Mouse (Mus musculus): ENCODE measurements at regions not wholly inside any gene's neighbourhood (a gene's known extent, or its start where the extent isn't known, plus 50 kb on each side); places are given as distances from the start of the nearest gene placed in this dataset.
"Not testable (repeated sequence)": the region's sequence is repeated elsewhere in the genome, so short reads cannot be mapped to it uniquely, and the experiment has no call there.

DNA sequence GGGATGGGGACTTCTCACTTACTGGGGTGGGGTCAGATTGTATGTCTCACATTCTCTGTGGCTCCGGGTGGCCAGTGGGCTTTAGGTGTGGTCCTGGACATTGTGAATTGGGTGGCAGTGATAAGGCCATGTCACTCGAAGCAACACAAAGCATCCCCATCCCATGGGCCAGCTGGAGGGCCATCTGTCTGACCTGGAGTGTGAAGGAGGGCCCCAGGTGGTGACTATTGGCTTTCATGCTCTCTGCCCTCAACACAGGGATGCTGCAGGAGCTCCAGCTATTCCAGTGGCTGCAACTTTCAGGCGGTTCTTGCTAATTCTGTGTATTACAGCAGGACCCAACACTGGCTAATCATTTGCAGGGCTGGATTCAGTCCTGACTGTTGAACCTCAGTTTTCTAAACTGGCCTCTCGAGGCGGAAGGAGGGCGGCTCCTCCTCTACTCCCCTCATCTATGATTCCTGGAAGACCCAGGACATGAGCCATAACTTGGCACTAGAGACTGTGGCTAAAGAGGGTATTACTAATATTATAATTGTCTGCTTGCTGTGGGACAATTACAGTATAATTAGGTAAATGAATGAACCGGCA lies 64.1 kb downstream of the 9530068E07Rik start:
- DNase-seq (ENCODE audit: extremely low spot score, low read depth, low spot score), result no peak

DNA sequence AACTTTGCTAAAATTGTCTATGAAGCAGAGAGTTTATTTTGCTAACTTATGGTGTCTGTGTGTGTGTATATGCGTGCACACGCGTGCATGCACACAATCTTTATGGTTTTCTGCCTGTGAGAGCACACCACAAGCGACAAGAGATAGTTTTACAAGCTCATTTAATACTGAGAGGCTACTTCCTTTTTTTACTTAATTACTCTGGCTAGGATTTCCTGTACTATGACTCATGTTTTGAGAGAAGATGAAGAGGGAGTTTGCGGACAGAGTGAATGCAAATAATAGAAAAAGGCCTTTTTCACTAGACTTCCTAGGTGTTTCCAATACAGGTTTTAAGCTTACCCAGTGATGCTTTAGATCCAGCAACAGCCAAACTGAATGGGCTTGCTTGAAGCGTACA lies 74.9 kb downstream of the 9530068E07Rik start:
- not testable (repeated sequence) for DNase-seq (ENCODE audit: extremely low spot score, low read depth, low spot score)

DNA sequence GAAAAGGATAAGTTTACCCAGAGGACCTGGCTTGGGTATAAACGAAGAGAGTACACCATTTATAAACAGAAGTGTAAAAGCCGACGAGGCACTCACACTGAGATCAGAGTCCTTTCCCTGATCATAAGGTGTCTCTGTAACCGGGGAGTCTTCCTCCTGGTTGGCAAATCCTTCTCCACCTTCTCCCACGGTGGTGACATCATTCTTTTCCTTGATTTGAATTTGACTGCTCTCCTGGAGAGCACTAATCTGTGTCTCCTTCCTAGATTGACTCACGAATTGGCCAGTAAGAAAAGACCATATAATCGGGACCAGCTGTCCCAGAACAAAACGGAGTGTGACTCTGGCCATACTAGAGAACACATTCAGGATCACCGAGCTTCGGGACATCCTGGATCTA lies 83.9 kb downstream of the 9530068E07Rik start:
- not testable (repeated sequence) for DNase-seq (ENCODE audit: extremely low spot score, low read depth, low spot score)

DNA sequence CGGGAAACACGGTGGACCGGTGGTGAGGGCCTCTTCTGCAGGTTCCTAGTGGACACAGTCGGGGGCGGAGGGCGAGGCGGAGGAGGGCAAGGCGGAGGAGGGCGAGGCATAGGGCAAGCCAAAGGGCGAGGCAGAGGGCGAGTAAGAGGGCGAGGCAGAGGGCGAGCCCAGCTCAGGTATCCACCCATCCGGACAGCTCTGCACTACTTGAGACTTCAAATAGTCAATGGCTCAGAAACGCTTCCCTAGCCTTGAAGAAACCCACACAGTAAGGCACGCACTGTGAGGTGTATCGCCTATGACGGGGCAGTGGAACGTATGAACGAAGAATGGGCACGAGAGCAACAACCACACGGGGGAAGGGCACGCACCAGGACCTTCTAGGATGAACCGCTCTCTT lies 84.5 kb downstream of the 9530068E07Rik start:
- not testable (repeated sequence) for DNase-seq (ENCODE audit: extremely low spot score, low read depth, low spot score)

DNA sequence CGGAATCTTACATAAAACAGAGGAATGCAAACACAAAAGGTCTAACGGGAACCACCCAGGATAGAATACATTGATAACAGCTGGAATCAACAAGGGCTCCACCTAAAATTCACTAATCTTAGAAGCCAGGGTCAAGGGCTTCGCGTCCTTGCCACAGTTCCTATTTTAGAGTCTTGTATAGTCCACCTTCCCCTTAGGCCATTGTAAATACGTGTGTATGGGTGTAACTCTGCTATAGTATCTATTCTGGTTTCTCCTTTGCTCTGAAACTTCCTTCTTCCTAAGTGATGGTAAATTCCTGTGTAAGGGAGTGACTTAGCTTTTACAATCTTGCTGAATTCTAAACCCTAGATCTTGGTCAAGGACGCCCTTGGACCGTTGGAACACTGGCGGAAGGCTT lies 87.3 kb downstream of the 9530068E07Rik start:
- not testable (repeated sequence) for DNase-seq (ENCODE audit: extremely low spot score, low read depth, low spot score)

DNA sequence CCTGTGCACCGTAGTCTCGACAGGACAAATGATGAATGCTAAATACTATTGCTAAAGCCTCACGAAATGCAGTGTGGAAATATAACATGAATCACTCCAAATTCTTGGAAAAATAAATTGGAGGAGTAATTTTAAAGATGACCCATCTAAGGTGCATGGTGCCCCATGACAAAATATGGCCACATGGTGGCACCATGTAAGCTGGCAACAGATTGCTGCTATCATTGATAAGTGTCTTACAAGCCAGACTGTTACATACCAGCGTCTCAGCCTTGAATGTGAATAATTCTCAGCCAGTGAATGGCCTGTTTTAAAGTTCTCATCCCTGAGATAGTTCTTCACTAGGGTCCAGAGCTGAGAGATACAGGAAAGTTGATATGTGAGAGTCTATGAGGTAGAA lies 92.3 kb downstream of the 9530068E07Rik start:
- DNase-seq (ENCODE audit: extremely low spot score, low read depth, low spot score), result not testable (repeated sequence)

DNA sequence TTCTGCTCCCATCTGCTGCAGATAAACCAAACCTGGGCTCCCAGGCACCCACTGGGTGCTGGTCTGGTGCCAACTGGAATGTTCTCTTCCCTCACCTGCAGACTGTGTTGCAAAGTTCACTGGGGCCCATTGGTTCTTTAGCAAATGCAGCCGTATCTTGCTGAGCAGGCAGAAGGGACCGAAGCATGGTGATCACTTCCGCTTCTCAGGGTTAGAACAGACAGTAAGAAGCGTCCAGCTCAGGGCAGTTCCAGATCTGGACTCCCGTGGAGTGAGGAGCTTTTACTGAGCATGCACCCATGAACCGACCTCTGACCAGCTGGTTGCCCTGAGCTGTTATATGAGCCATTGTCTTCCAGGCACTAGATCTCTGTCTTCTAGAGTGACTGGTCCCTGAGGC lies 97.1 kb downstream of the 9530068E07Rik start:
- no peak for DNase-seq (ENCODE audit: extremely low spot score, low read depth, low spot score)

DNA sequence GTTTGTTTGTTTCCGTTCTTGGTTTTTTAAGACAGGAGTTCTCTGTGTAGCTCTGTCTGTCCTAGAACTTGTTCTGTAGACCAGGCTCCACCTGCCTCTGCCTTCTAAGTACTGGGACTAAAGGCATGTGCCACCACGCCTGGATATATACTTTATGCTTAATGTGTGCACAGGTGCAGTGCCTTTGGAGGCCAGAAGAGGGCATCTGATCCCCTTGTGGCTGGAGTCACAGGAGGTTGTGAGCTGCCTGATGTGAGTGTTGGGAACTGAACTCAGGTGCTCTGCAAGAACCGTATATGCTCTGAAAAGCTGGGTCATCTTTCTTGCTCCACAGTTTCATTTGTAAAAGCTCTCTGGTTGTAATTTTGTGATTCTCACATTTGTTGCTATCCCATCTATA lies 100.7 kb downstream of the 9530068E07Rik start:
- no peak for DNase-seq (ENCODE audit: extremely low spot score, low read depth, low spot score)

DNA sequence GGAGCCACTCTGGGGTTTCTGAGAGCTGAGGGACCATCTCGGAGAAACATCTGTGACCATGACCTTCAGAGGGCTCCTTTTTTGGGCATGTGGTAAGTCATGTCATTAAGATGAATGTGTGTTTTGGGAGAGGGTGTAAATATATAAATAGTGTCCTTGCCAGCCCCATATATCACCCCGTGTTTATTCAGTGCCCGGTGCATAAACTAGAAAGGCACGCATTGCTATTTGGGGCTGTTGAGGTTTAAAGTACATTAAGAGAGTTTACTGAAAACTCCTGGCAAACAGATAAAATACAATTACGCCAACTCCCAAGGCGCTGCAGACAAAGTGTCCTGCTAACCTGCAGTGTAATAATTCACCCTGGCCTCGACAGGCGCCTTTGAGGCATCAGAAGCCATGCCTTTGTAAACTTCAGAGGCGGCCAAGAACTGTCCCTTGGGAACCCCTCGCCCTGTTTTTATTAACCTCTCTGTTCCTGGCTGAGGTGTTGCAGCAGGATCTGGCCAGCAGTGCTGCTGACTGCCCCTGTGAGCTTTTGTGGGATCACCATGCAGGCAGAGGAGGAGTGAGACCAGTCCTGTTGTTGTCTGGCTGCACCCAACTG lies 106.6 kb downstream of the 9530068E07Rik start:
- no peak for DNase-seq (ENCODE audit: extremely low spot score, low read depth, low spot score)

DNA sequence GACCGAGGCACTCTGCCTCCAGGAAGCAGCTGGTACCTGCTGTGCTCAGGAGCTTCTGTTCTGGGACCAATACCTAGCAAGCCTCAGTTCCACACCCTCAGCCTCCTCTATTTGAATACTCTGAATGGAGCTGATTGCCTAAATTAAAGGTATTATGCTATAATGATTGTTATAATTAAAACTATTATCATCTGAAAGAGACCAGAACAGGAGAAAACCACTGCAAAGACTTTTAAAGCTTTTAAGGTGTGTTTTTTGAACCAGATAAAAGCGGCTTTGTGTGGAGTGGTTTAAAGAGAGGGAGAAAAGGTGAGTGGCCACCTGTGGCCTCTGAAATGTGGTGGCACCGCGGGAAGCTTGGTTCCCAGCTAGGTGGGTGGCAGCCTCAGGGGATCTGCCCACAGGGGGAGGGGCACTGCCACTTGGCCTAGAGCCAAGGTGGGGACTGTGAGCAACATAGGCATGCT lies 115.6 kb downstream of the 9530068E07Rik start:
- no peak for DNase-seq (ENCODE audit: extremely low spot score, low read depth, low spot score)

DNA sequence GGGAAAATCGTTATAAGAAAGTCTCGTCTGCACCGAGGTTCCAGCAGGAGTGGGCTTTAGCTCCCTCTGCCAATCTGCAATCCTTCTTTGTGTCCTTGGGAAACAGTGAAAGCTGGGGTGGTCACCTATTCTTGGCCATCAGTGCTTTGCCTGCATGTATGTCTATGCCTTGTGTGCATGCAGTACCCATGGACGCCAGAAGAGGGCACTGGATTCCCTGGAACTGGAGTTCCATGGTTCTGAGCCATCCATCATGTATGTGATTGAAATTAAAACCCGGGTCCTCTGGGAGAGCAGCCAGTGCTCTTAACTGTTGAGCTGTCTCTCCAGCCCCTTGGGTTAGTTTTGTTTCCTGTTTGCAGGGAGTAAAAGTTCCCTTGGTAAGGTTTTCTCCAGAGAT lies 121.1 kb downstream of the 9530068E07Rik start:
- DNase-seq (ENCODE audit: extremely low spot score, low read depth, low spot score), result no peak

DNA sequence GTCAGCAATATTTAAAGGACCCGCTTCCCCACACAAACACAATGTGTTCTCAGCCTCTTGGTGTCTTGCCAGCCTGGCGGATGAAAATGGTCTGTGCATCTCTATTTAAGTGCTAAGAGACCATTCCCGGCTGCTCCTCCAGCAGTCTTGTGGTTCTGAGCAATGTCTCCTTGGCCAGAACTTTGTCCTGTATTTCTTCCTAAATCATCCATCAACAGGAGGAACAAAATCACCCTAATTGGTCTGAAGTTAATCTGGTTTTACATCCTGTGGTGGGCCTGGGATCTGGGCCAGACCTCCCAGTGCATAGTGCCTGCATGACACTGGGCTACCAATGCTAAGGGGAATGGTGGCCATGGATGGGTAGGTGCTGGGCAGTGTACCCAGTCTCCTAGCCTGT lies 123.6 kb downstream of the 9530068E07Rik start:
- DNase-seq (ENCODE audit: extremely low spot score, low read depth, low spot score), result no peak

DNA sequence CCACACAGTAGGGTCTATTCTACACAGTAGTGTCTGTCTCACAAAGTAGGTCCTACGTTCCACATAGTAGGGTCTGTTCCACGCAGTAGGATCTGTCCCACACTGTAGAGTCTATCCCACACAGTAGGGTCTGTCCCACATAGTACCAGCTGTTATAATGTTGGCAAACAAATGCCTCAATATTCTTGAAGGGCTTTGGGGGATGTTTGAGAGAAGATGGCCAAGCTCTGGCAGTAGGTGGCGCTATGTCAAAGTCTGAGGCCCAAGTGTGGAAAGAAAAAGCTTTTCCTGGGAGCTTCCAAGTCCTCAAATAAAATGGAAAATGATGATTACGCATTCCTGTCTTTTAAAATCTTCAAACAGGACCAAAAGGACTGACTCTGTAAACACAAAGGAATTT lies 125.7 kb downstream of the 9530068E07Rik start:
- DNase-seq (ENCODE audit: extremely low spot score, low read depth, low spot score), result peak; percentile 37

DNA sequence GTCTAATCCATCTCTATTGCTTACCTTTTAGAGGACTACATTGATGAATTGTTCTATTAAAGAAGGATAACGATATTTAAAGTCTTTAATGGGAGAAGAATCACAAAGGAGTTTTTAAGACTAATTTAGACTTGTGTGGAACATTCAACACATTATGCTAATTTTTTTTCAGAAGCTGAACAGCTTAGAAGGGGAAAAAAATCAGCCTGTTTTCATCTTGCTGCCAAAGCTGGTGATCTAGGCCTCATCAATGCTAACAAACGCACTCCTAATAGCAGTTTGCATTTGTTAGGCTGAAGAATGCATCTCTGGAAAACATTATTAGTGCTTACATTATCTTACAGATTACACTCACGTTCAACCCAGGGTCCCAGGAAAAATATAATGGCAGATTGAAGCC lies 126.2 kb downstream of the 9530068E07Rik start:
- DNase-seq (ENCODE audit: extremely low spot score, low read depth, low spot score), result no peak

DNA sequence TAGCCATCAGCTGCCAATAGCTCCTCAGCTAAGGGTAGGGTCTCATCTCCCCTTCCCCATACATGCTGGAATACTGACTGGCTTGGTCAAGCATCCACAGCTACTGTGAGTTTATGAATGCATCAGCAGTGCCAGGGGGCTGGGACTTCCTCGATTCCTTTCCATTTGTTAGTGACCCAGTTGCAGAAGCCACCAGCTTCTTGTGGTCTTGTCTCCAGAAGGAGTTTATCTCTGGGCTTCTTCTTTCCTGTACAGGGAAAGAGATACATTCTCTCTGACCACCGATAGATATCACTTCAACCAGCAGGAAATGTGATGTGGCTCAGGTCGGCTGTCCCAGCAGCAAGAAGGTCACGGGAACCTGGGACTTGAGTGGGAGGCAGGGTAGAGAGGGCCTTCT lies 127.0 kb downstream of the 9530068E07Rik start:
- no peak for DNase-seq (ENCODE audit: extremely low spot score, low read depth, low spot score)

DNA sequence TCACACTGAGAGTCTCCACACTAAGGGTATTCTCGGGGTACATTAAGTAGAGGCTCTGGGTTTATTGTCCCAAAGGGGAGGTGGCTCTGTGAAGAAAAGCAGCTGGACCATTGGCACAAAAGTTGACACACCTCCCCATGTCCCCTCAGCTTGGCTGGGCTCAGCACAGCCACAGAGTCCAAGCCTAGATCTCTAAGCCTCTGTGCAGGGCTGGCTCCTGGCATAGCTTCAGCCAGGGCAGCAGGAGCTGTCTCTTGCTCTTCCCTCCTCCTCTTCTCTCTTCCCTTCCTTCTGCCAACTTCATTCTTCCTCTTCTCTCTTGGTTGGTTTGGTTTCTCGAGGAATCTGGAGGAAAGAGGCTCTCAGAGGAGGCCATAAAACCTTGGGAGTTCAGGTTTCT lies 127.4 kb downstream of the 9530068E07Rik start:
- DNase-seq (ENCODE audit: extremely low spot score, low read depth, low spot score), result no peak

DNA sequence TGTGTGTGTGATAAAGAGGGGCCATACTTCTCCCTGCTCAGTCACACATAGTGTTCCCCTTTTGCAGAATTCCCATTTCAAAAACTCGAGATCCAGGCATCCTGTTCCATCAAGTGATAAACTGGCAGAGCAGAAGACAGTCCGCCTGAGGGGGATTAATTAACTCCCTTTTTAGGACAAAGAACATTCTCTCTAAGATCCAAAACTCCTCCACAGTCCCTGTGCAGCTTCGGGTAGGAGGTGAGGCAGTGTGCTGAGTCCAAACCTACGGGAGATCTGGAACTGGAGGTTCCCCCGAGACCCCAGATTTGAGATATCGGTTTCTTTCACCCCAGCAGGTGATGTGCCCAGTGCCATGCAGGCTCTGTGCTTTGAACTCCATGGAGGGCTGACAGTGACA lies 129.2 kb downstream of the 9530068E07Rik start:
- DNase-seq (ENCODE audit: extremely low spot score, low read depth, low spot score), result no peak

DNA sequence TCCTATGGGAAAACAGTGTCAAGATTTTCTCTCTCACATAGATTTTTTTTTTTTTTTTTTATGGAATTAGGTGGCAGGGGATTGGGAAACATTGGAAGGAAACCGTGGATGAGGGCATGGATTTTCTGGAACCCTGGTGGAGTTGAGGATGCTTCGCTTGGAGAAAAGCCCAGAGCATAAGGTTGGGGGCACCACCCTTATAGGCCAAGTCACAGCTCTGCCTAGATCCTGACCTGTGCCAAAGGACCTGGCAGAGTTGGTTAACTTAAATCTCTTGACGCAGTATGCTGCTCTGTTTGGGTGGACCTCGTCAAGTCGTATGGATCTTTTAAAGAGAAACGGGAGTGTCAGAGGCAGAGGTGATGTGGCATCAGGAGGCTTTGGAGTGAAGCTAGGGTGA lies 130.1 kb downstream of the 9530068E07Rik start:
- DNase-seq (ENCODE audit: extremely low spot score, low read depth, low spot score), result no peak

DNA sequence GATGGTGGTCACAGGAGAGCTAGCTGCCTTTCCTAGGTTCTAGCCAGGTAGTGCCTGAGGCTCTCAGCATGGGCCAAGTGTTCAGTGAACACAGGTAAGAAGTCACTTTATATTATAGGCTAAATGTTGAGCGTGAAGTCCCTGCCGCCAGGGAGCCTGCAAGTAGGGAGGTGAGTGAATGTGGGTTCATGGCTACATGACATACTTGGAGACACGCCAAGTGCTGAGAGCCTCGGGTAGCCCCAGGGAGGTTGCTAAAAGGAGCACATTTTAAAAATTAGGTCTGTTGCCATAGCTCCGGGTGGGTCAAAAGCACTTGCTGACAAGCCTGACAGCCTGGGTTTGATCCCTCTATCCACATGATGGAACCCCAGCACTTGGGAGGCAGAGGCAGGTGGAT lies 137.2 kb downstream of the 9530068E07Rik start:
- DNase-seq (ENCODE audit: extremely low spot score, low read depth, low spot score), result no peak

DNA sequence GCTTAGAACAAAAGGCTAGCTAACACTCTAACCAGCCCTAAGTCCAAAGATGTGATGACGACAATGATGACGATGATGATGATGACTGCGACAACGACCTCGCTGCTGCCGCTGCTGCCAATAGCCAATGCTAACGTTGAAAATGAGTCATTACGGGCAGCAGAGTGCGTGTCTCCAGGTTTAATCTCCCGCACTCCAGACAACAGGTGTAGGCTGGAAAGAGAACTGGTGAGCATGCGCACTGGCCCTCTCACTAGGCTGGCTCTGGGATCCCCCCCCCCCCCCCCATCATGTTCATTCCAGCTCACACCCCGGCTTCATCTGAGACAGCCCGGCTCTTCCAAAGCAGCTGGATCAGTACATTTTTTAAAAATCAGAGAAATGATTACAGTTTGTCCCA lies 138.4 kb downstream of the 9530068E07Rik start:
- DNase-seq (ENCODE audit: extremely low spot score, low read depth, low spot score), result no peak

DNA sequence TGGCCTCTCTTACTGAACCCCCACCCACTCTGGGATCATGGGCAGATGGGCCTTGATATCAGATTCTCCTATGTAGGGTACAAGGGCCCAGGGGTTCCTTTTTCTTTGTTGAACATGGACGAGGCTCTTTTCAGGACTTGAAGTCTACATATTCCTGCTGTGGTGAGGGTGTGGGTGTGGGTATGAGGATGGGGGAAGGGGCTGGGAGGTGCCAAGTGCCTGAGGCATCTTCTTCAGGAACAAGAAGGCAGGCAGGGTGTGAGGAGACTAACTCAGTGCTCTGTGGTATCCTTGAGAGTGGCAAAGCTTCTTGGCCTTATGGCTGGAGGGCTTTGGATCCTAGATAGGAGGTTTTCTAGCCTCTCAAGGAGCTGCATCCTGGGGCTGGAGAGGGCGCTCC lies 140.0 kb downstream of the 9530068E07Rik start:
- DNase-seq (ENCODE audit: extremely low spot score, low read depth, low spot score), result no peak

DNA sequence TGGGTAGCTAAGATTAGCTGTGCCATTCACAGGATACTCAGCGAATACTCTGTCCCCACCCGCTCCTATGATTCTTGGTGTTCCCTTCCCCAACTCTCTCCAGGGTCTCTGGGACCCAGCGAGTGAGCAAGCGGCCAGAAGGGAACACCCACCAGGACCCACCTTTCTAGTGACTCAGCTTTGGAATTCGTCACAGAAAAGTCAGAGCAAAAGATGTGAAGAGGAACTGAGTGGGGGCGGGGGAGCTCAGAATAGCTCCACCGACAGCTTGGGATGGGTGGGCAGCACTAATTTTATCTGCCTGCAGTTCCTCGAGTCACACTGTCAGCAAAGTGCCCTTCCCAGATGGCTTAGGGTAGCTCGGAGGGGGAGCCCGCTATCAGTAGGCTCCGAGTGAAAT lies 140.6 kb downstream of the 9530068E07Rik start:
- no peak for DNase-seq (ENCODE audit: extremely low spot score, low read depth, low spot score)

DNA sequence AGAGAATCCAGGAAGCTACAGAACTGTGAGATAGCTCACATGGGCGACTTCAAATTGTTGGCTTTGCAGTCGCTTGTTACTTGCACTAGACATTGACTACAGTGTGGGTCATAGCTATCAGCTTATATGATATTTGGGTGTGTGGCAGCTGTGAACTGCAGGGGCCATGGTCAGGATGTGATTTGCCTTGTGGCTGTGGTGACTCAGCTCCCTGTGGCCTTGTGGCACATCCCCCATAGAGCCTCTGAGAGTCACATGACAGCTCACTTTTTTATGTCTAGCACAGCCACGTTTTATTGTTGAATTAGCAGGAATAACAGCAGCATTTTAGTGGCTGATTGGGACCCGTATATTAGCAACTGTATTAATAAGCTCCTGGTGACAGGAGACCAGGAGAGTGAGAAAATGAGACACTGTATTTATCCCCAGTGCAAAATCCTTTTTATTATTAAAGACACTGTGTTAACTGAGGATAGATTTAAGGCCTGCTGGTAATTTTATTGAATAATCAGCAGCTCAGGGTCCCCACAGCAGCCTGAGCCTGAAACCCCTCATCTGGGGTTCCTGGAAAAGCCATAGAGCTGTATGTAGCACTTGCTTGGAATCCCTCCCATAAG lies 141.7 kb downstream of the 9530068E07Rik start:
- no peak for DNase-seq (ENCODE audit: extremely low spot score, low read depth, low spot score)
